Mouse (Mus musculus) megakaryocyte-erythroid progenitor cell, adult 5-6 weeks (primary cell): Measurements from ENCODE around the gene Nexn. TPM values are rescaled to one million over a fixed set of nuclear protein-coding genes. Genes with fewer than 3 reads are reported as not detected.

Experiments
- ATAC-seq: replicated peaks from 2 replicates; pipeline ENCODE4 v1.8.0; 2016; ENCODE audit warnings: mild to moderate bottlenecking, inconsistent platforms; ENCODE audit not compliant: severe bottlenecking, poor library complexity, low FRiP score, low TSS enrichment
- total RNA-seq, 2 experiments: library from RNA; stranded (forward) in 1 of 2; stranded (reverse) in 1 of 2; fragments of 200-1000, 215-1000 nt in 1 of 2; fragments of >200 nt in 1 of 2; fragmentation: Nextera tagmentation in 1 of 2; gene quantifications; 2 replicates each; pipeline ENCODE4 v1.2.3; 2014 to 2017

Gene Nexn
- total RNA-seq, 2 experiments from 2014 or later, result 1.3 TPM; not detected in 1

DNA sequence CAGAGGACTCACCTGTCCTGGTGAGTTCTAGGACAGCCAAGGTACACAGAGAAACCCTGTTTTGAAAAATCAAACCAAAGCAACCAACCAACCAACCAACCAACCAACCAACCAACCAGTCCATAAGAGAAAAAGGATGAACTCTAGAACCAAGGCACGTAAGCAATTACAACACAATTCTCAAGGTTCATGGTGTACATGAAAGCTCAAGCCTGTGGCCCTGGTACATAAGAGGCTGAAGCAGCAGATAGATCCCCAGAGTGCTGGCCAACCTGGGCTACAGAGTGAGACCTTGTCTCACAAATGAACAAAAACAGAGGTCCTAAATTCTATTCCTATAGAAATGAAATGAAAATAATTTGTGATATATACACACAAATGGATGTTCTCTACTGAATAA lies 18.2 kb upstream of the Nexn start:
- no peak for ATAC-seq

DNA sequence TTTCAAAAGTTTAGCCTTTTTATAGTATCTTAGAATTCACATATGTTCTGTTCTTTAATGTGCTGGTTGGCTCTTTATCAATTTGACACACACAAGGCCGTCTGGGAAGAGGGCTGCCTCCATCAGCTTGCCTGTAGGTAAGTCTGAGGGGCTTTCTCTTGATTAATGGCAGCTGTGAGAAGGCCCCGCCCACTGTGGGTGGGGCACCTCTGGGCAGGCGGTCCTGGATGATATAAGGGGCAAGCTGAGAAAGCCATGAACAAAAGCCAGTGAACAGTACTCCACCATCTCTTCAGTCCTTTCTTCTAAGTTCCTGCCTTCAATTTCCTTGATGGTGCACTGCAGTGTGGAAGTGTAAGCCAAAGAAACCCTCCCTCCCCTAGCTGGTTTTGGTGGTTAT lies 16.0 kb upstream of the Nexn start:
- peak; percentile 85 for ATAC-seq

DNA sequence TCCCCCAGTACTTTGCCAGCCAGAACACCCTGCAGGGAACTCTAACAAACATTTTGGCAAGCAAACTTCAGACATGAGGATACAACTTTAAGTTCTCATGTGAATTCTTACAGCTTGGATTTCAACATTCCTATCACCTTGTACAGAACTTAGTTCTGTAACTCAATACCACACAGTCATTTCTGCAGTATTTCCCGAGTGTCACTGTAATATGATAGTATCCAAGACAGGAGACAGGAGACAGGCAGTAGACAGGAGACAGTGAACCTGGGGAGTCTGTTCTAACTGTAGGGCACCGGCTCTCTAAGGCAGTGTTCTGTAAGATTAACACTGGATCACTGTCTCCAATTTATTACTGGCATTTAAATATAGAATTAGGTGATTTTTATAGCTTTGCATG lies 12.3 kb upstream of the Nexn start:
- no peak for ATAC-seq

DNA sequence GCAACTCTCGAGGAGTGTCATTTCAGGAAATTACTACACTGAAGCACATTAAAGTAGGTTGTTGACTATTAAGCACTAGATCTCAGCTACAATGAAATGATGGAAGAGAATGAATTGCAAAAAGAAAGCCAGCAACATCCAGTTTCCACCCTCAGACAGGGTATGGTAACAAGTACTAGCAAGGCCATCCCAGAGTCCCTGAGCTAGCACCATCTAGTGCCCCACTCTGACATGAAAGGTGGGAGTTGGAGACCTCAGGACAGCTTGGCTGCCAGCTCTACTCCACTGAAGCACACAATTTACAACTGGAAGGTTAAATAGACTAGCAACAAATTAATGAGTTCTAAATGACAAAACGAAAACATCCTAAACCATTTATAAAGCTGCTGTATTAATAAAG lies 11.8 kb upstream of the Nexn start:
- ATAC-seq, result no peak

DNA sequence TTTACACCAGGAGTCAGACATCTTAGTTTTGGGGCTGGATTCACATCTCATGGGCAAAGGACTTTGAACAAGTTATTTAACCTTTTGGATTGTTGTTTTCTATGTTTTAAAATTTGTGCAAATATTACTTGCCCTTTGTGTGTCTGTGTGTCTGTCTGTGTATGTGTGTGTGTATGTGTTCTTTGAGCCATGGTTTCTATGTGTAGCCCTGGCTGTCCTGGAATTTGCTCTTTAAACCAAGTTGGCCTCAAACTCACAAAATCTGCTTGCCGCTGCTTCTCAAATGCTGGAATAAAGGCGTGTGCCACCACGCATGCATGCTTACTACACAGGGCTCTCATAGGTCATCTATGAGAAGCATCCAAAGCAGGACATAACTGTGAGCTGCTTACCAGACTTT lies 10.8 kb upstream of the Nexn start:
- ATAC-seq, result no peak

DNA sequence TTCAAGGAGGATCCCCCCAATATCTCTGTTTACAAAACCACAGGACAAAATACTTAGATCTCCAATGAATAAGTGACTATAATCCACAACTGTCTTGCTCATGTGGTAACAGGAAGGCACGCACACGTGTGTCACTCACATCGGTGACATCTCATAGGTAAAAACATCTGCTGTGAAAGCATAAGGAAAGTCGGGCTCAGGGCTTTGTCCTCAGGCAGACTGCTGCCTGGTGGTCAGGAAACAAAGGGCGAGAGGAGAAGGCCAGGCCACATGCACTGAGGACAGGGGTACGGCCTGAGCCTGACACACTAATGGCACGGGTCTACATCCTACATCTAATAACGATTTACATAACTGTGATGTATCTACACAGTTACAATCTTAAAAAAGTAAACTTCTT lies 8.9 kb upstream of the Nexn start:
- no peak for ATAC-seq

DNA sequence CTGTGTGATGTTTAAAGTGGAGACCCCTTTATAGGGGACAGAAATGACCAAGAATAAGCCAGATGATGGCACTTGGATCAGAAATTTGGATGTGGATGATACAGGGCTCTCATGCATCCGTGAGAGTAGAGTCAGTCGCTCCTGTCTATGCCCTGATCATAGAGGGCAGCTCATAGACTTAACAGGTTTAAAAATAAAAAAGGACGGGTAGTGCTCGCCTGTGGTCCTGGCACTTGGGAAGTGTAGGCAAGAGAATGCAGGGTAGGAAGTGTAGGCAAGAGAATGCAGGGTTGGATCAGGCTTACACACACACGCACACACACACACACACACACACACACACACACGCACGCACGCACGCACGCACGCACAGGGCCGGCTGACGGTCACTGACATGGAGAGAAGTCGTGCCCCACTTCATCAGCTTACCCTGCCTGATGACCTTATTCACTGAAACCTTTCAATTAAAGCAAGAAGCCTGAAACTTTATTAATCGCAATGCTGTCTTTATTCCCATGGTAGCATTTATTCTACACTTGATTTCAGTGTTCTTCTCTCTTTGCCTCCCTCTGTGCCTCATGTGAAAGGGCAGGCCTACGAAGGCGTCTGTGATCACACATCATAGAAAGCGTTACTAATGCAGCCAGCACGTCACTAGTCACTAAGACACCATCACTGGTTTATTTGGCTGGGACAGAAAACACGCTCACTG lies 7.0 kb upstream of the Nexn start:
- no peak for ATAC-seq

DNA sequence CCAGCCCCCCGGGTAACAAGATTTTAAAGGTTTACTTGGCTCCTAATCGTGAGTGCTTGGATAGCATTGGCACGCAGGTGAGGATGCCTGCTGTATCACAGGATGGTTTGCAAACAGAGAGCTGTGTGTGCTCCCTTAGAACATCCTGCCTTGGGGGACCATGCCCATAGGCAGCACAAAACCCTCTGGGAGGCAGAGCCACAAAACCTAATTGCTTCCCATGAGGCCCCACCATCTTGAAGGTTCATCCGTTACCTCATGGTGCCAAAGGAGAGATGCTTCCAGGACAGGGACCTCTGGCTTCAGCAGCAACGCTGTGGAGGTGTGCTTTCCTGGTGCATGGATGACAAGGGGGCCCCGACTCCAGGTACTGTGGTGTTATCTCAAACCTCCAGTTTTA lies 5.7 kb upstream of the Nexn start:
- ATAC-seq, result no peak

DNA sequence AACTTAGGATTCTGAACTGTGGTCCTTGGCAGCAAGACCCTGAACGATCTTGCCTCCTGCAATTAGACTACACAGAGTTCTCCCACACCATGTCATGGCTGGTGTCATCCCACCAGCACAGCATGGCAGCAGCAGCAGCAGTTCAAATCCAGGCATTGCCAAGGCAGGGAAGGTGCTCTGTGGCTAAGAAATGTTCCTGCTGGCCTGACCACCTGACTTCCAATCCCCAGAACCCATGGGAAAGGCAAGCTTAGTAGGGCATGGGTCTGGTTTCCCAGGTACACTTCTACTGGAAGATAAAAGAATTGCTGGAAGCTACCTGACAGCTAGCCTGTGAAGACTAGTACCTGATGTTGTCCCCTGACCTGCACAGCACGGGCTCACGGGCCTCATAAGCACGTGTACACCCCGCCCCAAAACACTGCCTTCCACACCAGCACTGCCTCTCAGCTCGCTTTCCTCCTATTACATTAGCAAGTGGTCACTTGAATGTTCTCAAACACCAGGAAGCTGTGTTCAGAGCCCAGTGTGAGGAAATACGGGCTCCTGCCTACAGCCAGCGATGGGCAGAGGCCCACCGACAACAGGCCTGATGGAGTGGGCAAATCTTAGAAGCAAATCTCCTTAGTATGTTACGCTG lies 5.0 kb upstream of the Nexn start:
- ATAC-seq, result no peak

DNA sequence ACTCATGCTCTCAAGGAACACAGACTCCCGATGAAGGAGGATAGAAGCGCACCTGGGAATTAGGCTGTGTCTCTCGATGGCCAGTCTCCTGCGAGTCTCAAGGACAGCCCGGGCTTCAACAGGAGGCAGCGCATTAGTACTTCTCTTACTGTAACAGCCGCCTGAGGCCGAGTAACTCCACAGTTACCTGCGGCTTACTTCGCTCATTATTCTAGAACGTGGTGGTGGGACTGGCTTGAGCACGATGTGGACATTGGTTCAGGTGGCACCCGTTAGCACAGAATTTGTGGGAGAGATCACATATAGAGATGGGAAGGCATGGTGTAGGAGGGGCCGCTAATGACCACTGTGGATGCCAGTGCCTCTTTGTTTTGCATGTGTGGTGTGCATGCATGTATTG lies 1.9 kb upstream of the Nexn start:
- ATAC-seq, result no peak

DNA sequence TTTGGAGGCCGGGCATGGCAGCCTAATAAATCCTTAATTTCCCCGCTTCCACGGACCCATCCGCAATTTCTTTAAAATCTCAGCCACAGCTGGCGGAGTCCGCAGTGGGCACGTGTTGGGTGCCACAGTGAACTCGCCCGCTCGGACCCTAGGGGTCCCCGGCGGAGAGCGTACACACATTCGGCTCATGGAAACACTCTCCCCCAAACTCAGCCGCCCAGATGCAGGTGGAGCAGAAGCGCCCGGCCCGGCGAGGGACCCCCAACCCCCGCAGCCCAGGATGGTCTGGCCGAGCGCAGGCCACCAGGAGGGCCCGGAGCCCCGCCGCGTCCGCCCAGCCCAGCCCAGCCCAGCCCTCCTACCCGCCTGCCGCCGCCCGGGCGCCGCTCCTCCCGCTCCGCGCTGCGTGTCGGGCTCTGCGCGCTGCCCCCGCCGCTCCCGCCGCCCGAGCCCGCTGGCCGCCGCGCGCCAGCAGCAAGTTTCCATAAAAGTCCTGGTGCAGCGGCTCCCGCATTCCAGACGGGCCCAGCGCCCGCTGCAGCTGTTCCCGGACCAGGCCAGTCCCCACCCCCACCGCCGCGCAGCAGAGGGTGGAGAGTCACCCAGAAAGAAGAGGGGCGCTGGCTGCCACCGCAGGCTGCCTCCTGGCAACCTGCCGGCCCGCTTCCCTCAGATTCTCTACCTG lies 657 bp downstream of the Nexn start:
- peak; percentile 47; the same call in 1 of the 2 replicates for ATAC-seq

DNA sequence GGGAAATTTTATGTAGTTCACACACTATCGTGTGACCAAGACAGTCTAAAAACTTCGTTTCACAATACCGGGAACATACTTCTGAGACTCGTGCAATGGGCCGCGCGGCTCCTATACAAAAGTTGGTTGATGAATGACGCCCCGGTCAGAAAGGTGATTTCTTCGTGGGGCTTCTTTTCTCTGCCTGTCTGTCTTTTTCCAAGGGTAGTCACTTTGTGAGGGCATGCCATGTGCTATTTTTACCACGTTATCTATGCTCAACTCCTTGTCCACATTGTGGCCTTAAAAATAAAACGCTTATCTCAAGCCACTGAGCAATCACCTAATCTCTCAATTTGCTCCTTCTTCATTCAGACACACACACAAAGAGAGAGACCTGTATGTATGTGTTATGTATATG lies 1.3 kb downstream of the Nexn start:
- ATAC-seq, result peak; percentile 24

DNA sequence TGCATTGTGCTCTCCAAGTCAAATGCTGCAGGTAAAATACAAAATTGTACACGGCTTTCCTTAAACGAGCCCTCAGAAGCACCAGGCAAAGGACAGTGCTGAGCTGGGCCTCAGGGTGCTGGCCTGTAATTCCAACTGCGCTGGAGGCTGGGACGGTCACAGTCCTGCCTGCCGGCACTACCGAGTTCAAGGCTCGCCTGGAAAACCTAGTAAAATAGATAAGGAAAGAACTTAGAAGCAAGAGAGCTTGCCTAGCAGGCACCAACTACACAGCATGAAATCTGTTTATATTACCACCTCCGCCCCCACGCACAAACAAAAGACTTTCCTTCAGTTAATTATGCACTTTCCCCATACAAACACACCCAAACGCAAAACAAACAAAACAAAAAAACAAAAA lies 1.8 kb downstream of the Nexn start:
- no peak for ATAC-seq

DNA sequence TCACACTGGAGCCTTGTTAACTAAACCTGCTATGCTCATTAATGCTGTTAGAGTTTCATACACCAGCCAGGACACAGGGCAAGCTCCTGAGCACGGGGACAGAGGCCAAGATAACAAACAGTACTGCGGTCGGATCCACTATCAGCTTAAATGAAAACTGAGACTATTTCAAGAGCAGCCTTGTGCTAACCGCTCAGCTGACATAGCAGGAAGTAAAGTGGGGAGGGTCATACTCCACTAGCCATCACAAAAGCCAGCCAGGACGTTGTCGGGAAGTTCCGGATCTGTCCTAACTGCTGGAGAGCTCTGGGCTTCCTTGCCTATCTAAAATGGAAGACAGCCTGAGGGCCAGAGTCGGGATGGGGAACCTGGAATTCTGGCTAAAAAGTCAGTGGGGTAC lies 4.2 kb downstream of the Nexn start:
- peak; percentile 39; the same call in 1 of the 2 replicates for ATAC-seq

DNA sequence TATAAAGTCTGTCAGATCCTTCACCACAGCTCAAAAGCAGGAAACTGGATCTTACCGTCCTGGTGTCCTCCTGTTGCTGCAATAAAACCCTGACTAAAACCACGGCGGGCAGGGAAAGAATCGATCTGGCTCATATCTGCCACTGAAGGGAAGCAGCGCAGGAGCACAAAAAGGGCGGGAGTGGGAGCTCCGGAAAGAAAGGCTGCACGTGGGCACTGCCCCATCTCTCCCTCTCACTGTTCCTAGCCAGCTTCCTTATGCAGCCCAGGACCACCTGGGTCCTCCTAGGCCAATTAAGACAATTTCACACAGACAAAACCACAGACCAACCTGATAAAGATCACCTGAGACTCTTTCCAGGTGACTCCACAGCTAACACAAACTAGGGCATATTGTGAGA lies 4.7 kb downstream of the Nexn start:
- ATAC-seq, result 0 out of 2 replicates have a peak, but pooled peaks have one; percentile 11

DNA sequence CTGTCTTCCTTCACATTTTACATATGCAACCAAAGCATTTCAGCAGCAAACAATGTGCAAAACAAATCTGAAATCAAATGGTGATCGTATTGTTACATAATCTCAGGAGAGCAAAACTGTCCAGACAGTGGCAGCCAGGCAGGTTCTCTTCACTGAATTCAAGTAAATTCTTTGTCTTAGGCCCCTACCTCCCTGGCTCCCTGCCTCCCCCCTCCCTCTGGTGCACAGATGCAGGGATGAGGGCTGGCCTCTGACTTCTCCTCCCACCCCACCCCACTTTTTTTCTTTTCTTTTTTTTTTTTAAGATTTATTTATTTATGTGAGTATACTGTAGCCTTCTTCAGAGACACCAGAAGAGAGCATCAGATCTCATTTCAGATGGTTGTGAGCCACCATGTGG lies 5.8 kb downstream of the Nexn start:
- ATAC-seq, result no peak

DNA sequence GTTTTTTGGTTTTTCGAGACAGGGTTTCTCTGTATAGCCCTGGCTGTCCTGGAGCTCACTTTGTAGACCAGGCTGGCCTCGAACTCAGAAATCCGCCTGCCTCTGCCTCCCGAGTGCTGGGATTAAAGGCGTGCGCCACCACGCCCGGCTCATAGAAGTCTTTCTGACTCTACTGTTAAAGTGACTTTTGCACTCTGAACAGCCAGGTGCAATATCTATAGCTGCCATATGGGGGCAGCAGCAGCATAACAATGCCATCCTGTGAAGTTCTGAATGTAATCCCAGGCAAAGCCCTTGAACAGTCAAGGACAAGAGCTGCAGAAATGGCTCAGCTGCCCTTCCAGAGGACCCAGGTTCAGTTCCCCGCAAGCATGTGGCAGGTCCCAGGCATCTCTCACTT lies 6.7 kb downstream of the Nexn start:
- peak; percentile 76 for ATAC-seq

DNA sequence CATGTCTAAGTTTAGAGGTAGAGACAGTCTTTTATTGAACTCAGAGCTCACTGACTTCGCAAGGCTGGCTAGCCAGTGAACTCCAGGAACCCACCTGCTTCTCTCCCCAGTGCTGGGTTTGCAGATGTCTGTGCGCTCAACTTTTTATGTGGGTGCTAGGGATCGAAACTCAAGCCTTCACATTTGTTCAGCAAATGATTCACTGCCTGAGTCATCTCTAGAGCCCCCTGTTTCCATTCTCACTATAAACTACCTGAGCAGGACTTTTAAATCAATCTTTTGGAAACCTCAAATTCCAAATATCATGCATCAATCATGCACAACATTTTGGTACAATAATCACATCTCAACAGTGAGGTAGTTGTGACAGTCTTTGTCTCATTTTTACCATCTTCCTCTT lies 8.6 kb downstream of the Nexn start:
- no peak for ATAC-seq

DNA sequence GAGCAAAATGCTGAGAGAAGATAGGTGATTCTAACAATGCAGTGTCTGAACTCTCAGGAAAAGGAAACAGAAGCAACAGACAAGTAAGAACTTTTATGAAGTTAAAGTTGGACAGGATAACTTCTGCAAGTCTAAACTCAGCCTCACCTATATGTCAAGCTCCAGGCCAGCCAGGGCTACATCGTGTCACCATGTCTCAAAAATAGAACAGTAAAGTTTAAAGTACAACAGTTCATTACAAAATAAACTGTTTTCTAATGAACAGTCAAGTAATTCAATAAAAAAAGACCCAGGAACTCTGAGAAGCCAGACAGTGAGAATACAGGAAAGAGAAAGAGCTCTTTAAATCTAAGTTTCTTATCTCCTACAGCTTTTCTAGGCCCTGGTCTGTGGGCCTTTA lies 15.7 kb downstream of the Nexn start:
- ATAC-seq, result no peak

DNA sequence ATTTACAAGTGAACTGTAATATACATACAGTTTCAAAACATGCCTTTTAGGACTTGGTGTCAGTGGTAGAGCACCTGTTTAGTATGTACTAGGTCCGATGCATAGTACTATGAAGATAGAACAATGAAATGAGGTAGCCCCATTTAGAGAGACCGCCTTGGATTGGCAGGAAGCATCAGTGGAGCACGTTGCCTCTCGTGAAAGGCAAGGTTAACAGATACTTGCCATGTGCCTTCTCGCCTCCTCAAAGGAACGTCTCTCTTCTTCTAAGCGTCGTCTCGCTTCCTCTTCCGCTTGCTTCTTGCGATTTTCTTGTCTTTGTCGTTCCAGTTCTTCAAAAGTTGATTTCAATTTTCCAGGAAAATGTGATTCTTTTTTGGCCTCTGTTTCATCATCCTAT lies 18.4 kb downstream of the Nexn start:
- no peak for ATAC-seq
